Mouse (Mus musculus) lung, embryonic 14.5 days (tissue): ENCODE results near the gene Hist1h3f. TPM values are rescaled to one million over a fixed set of nuclear protein-coding genes. Genes with fewer than 3 reads are reported as not detected.
A peak's percentile ranks its signal among the peaks of the same experiment; 100 is the strongest.
"Not testable (repeated sequence)": the region's sequence is repeated elsewhere in the genome, so short reads cannot be mapped to it uniquely, and the experiment has no call there.

Source experiments
- ATAC-seq: fragments of 200-750 bp; cut with Nextera tagmentation; 2 replicates; pipeline ENCODE4 v1.8.0; 2017; ENCODE audit warnings: mild to moderate bottlenecking, moderate TSS enrichment, moderate library complexity; ENCODE audit not compliant: insufficient read depth
- DNase-seq: peaks from one replicate; pipeline ENCODE4 v3.0.0-alpha.2; 2015
- H3K27ac ChIP-seq: fragments of 300-500 bp; sonication (generic); 2 replicates; pipeline ENCODE4 v1.5.1; 2014; ENCODE audit warnings: low read depth, mild to moderate bottlenecking, moderate library complexity
- H3K27me3 ChIP-seq: fragments of 300-500 bp; sonication (generic); 2 replicates; pipeline ENCODE4 v1.6.1; 2014; ENCODE audit warnings: low read length, control low read depth; ENCODE audit not compliant: insufficient read depth
- H3K36me3 ChIP-seq: fragments of 300-500 bp; sonication (generic); 2 replicates; pipeline ENCODE4 v1.6.1; 2014; ENCODE audit warnings: control low read depth; ENCODE audit not compliant: insufficient read depth
- H3K4me1 ChIP-seq: fragments of 300-500 bp; sonication (generic); 2 replicates; pipeline ENCODE4 v1.6.1; 2014; ENCODE audit warnings: antibody characterized with exemption, control low read depth; ENCODE audit not compliant: insufficient read depth
- H3K4me2 ChIP-seq: fragments of 300-500 bp; sonication (generic); 2 replicates; pipeline ENCODE4 v1.6.1; 2014; ENCODE audit warnings: mild to moderate bottlenecking
- H3K4me3 ChIP-seq: fragments of 300-500 bp; sonication (generic); 2 replicates; pipeline ENCODE4 v1.5.1; 2014; ENCODE audit warnings: low read depth, low read length
- H3K9ac ChIP-seq: fragments of 300-500 bp; sonication (generic); 2 replicates; pipeline ENCODE4 v1.6.1; 2014
- H3K9me3 ChIP-seq: fragments of 300-500 bp; sonication (generic); 2 replicates; pipeline ENCODE4 v1.6.1; 2016; ENCODE audit warnings: low read depth, low read length, control low read depth
- CTCF ChIP-seq: IDR thresholded peaks from 2 replicates; pipeline ENCODE4 v1.5.1; 2016; ENCODE audit warnings: antibody characterized with exemption, low read depth
- WGBS: fragments of 180-500 bp; shearing (Covaris S2); extraction: QIAGEN DNeasy Blood & Tissue Kit; methylation state at CpG from one replicate; pipeline ENCODE4 v1.1.7; 2014; 5-methylcytosine and 5-hydroxymethylcytosine counted together
- polyA plus RNA-seq: library from polyadenylated mRNA; unstranded; fragments of >200 nt; fragmentation: Nextera tagmentation; extraction: Ambion mirVana; gene quantifications from 2 replicates; pipeline ENCODE4 v1.2.1, GENCODE M21; 2014

The Hist1h3f gene
- polyA plus RNA-seq, 1 experiment from 2014 or later, result 2.6 TPM

DNA sequence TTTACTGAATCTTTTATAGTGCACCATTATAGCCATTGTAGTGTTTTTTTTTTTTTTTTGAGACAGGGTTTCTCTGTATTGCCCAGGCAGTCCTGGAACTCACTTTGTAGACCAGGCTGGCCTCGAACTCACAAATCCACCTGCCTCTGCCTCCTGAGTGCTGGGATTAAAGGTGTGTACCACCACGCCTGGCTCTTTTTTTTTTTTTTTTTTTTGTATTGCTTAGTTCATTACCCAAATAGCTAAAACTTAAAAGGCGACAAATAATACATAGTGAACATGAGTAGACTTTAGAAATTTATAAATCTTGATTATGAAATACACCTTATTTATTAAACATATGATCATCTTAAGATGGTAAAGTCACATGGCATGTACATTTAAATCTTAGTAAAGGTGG lies 2.4 kb upstream of the Hist1h3f start:
- Histone ChIP-seq H3K4me3 (no peak overlapping the region), H3K36me3 (no peaks in the 10 kb centered on the region), H3K4me1 (0 out of 2 replicates have a peak, but pooled peaks cover 3% of the 10 kb centered on the region), H3K9me3 (no peaks in the 10 kb centered on the region), H3K27ac (no peak overlapping the region), H3K4me2 (peak overlapping the region; percentile 86), H3K27me3 (no peaks in the 10 kb centered on the region), H3K9ac (no peak overlapping the region; the same call in 1 of the 2 replicates)
- no peak for DNase-seq
- ATAC-seq, result no peak
- no peak for TF ChIP-seq CTCF
- WGBS, result 80% methylated on average over 3 of the region's 3 CpGs

- not testable (repeated sequence) for H3K4me1 ChIP-seq, H3K36me3 ChIP-seq, ATAC-seq, H3K9me3 ChIP-seq, DNase-seq, H3K27me3 ChIP-seq
- H3K4me2 ChIP-seq, result peak overlapping the region; percentile 86
- 4% methylated on average over 3 of the region's 3 CpGs for WGBS
- peak overlapping the region; percentile 91 for H3K27ac ChIP-seq
- H3K4me3 ChIP-seq, result peak overlapping the region; percentile 44
- peak overlapping the region; percentile 66 for H3K9ac ChIP-seq
Measured at GRCm38 (mm10) chr13:23542225-23542980, 1.4 kb upstream of the Hist1h3f start.

- H3K4me1 ChIP-seq, H3K27me3 ChIP-seq, H3K36me3 ChIP-seq, H3K9me3 ChIP-seq: not testable (repeated sequence)
- Histone ChIP-seq H3K9ac (peak within 1 kb of the TSS; percentile 66), H3K4me2 (peak within 1 kb of the TSS; percentile 86), H3K4me3 (peak within 1 kb of the TSS; percentile 44), H3K27ac (peak within 1 kb of the TSS; percentile 96)
- peak; percentile 95 for ATAC-seq
- 0% methylated on average over 27 of the region's 42 CpGs for WGBS
- DNase-seq, result peak; percentile 96
Measured at GRCm38 (mm10) chr13:23542999-23543607, 749 bp upstream of the Hist1h3f start, which contains the start of gene Hist1h2bh. Gene Hist1h2bh (minus strand): TSS chr13:23543392.

DNA sequence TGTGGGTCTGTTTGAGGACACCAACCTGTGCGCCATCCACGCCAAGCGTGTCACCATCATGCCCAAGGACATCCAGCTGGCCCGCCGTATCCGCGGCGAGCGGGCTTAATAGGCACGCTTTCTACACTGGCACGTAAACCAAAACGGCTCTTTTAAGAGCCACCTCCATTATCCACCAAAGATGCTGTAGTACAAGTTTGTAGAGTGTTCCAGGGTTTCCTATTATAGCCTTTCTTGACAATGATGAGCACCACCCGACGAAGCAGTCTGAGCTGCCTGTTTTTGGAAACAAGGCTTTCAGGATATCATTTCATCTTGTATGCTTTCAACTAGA lies 902 bp downstream of the Hist1h3f start:
- not testable (repeated sequence) for H3K9me3 ChIP-seq, H3K4me1 ChIP-seq, H3K27me3 ChIP-seq, DNase-seq, H3K36me3 ChIP-seq
- Histone ChIP-seq H3K27ac (peak overlapping the region; percentile 96; the same call in 1 of the 2 replicates), H3K4me2 (peak overlapping the region; percentile 86), H3K4me3 (peak overlapping the region; percentile 36), H3K9ac (peak overlapping the region; percentile 62)
- ATAC-seq, result peak; percentile 0; the same call in 1 of the 2 replicates
- 0% methylated on average over 11 of the region's 14 CpGs for WGBS

DNA sequence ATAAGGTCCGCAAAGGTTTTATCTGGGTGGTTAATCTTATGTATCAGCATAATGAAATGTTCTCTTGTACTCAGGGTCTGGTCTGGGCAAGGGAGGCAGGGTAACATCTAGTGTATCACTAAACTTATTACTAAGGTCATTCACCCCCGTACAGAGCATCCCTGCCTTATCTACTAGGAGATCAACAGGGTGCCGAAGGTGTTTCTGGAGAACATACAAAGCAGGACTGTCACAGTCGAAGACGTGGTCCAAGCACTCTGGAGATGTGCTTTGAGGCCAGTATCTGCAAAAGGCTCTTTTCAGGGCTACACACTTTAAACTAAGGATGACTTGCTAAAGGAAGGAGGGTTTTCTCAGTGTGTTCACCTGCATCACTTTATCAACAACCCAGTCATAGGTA lies 2.8 kb downstream of the Hist1h3f start:
- 56% methylated on average over 5 of the region's 5 CpGs for WGBS
- Histone ChIP-seq H3K4me1 (no peaks in the 10 kb centered on the region; the same call in 1 of the 2 replicates), H3K27ac (peak overlapping the region; percentile 67; the same call in 1 of the 2 replicates), H3K4me3 (peak overlapping the region; percentile 6; the same call in 1 of the 2 replicates), H3K9me3 (no peaks in the 10 kb centered on the region), H3K27me3 (no peaks in the 10 kb centered on the region), H3K4me2 (peak overlapping the region; percentile 48; the same call in 1 of the 2 replicates), H3K9ac (no peak overlapping the region), H3K36me3 (no peaks in the 10 kb centered on the region)
- no peak for DNase-seq
- no peak for ATAC-seq
- no peak for TF ChIP-seq CTCF

DNA sequence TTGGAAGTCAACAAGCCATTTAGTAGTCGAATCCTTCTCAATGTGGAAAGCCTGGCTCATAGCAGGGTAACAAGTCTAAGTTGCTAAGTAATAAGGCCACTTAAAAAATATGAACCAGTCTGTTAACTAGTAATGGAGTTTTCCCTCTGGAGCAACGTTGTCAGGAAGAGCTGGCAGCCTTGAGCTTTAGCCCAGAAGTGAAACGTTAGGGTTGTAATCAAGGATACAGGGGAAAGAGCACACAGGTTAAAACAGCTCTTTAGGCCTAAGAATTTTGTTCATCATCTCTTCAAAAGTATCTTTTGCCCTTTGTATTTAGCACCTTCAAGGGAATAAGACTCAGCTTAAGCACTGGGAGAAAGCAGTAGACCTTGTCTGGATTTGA lies 6.9 kb downstream of the Hist1h3f start:
- WGBS, result 2% methylated on average over 3 of the region's 3 CpGs
- Histone ChIP-seq H3K27ac (peak overlapping the region; percentile 98), H3K9ac (peak overlapping the region; percentile 72), H3K9me3 (no peaks in the 10 kb centered on the region), H3K4me3 (peak overlapping the region; percentile 46), H3K4me2 (peak overlapping the region; percentile 76), H3K36me3 (no peaks in the 10 kb centered on the region), H3K27me3 (no peaks in the 10 kb centered on the region), H3K4me1 (peaks cover 4% of the 10 kb centered on the region; the same call in 1 of the 2 replicates)
- no peak for ATAC-seq
- DNase-seq, result peak; percentile 68
- no peak for TF ChIP-seq CTCF

GRCm38 (mm10) chr13:23551146-23551834 lies 7.4 kb downstream of the Hist1h3f start, which contains the start of gene Hist1h4f:
Gene Hist1h4f (minus strand): TSS chr13:23551648.
- Histone ChIP-seq H3K9ac (peak within 1 kb of the TSS; percentile 72), H3K4me2 (peak within 1 kb of the TSS; percentile 76), H3K27ac (peak within 1 kb of the TSS; percentile 98), H3K4me3 (peak within 1 kb of the TSS; percentile 46)
- H3K27me3 ChIP-seq, H3K4me1 ChIP-seq, H3K9me3 ChIP-seq, H3K36me3 ChIP-seq: not testable (repeated sequence)
- DNase-seq (peak; percentile 98), ATAC-seq (peak; percentile 82)
- under 1% methylated on average over 47 of the region's 47 CpGs for WGBS
